Mouse (Mus musculus): ENCODE results near the gene Pik3c2a. TPM values are rescaled to one million over a fixed set of nuclear protein-coding genes. Genes with fewer than 3 reads are reported as not detected.

Pik3c2a gene
- polyA plus RNA-seq, 1 experiment from 2014 or later, result 21.5 TPM

- no peaks in the 10 kb centered on the region for H3K4me1 ChIP-seq (replicated peaks; ENCODE audit: control insufficient read depth, insufficient read depth, low read length)
- no peak overlapping the region for H3K4me2 ChIP-seq (replicated peaks; ENCODE audit: low read depth)
- no peak for TF ChIP-seq CTCF (IDR thresholded peaks at IDR 0.05; ENCODE audit: low read depth)
- WGBS, result 82% methylated on average over 5 of the region's 5 CpGs
- ATAC-seq, result no peak
- H3K4me3 ChIP-seq (ENCODE audit: low read depth, low read length), result no peak overlapping the region
- H3K9me3 ChIP-seq (ENCODE audit: control insufficient read depth), result no peaks in the 10 kb centered on the region
- H3K9ac ChIP-seq (ENCODE audit: low read depth, low read length), result no peak overlapping the region
- no peaks in the 10 kb centered on the region for H3K27me3 ChIP-seq (replicated peaks; ENCODE audit: control insufficient read depth, insufficient read depth, low read length)
- no peak overlapping the region for H3K27ac ChIP-seq (ENCODE audit: low read depth, low read length)
- H3K36me3 ChIP-seq (ENCODE audit: control insufficient read depth, insufficient read depth), result no peaks in the 10 kb centered on the region
These were observed 33.0 kb upstream of the Pik3c2a start for GRCm38 (mm10) chr7:116476264-116476663.

- Histone ChIP-seq H3K9me3 (ENCODE audit: control insufficient read depth) (no peaks in the 10 kb centered on the region), H3K4me3 (ENCODE audit: low read depth, low read length) (no peak overlapping the region), H3K36me3 (ENCODE audit: control insufficient read depth, insufficient read depth) (no peaks in the 10 kb centered on the region), H3K4me2 (replicated peaks; ENCODE audit: low read depth) (no peak overlapping the region), H3K4me1 (replicated peaks; ENCODE audit: control insufficient read depth, insufficient read depth, low read length) (no peaks in the 10 kb centered on the region), H3K27me3 (replicated peaks; ENCODE audit: control insufficient read depth, insufficient read depth, low read length) (no peaks in the 10 kb centered on the region), H3K27ac (ENCODE audit: low read depth, low read length) (no peak overlapping the region), H3K9ac (ENCODE audit: low read depth, low read length) (no peak overlapping the region)
- no peak for TF ChIP-seq CTCF (IDR thresholded peaks at IDR 0.05; ENCODE audit: low read depth)
- ATAC-seq, result no peak
These were observed 32.6 kb upstream of the Pik3c2a start for GRCm38 (mm10) chr7:116475836-116476235.

DNA sequence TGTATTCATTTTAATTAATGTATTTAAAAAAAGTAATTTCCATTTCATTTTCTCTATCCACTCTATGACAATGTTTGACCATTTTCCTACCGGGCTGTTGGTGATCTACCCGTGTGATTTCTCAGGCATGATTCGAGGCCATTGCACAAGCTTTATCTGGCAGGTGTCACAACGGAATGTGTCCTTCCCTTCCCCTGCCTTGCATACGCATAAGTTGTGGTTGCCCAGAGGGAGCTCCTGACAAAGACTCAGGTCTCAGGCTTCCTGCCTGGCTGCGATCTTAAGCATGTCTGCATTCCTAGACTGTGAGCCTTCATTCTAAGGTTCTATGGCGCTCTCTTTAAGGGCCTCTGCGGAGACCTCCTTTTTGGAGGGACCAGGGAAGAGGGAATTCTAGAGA, 18.9 kb upstream of the Pik3c2a start:
- H3K9me3 ChIP-seq (ENCODE audit: control insufficient read depth), result no peaks in the 10 kb centered on the region
- no peak overlapping the region for H3K4me3 ChIP-seq (ENCODE audit: low read depth, low read length)
- ATAC-seq, result no peak
- TF ChIP-seq CTCF (IDR thresholded peaks at IDR 0.05; ENCODE audit: low read depth), result no peak
- peaks cover 16% of the 10 kb centered on the region; the same call in 1 of the 2 replicates for H3K4me1 ChIP-seq (replicated peaks; ENCODE audit: control insufficient read depth, insufficient read depth, low read length)
- H3K27ac ChIP-seq (ENCODE audit: low read depth, low read length), result no peak overlapping the region
- H3K36me3 ChIP-seq (ENCODE audit: control insufficient read depth, insufficient read depth), result no peaks in the 10 kb centered on the region
- WGBS, result 41% methylated on average over 8 of the region's 8 CpGs
- no peaks in the 10 kb centered on the region for H3K27me3 ChIP-seq (replicated peaks; ENCODE audit: control insufficient read depth, insufficient read depth, low read length)
- H3K9ac ChIP-seq (ENCODE audit: low read depth, low read length), result no peak overlapping the region
- H3K4me2 ChIP-seq (replicated peaks; ENCODE audit: low read depth), result no peak overlapping the region

DNA sequence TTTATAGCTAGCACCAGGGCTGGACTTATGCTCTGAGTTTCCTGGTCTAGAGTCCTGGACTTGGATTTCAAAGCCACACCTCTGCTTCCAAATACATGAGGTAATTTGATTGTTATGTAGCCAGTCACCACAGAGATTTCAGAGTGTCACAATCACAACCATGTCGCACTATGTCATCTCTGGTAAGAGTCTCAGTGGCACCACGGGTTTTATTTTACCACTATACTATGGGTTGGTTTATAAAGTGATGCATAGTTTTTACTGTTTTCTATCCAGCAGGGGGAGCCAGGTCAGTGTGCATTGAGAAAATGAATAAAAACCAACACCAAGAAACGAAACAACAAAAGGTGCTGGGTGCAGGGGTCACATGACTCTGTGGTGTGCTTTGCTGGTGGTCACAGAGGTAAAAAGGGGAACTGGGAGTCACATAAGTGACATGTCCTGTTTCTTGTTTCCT, 15.8 kb upstream of the Pik3c2a start:
- Histone ChIP-seq H3K36me3 (ENCODE audit: control insufficient read depth, insufficient read depth) (no peaks in the 10 kb centered on the region), H3K4me3 (ENCODE audit: low read depth, low read length) (no peak overlapping the region), H3K4me1 (replicated peaks; ENCODE audit: control insufficient read depth, insufficient read depth, low read length) (peaks cover 16% of the 10 kb centered on the region; the same call in 1 of the 2 replicates), H3K9me3 (ENCODE audit: control insufficient read depth) (no peaks in the 10 kb centered on the region), H3K27ac (ENCODE audit: low read depth, low read length) (peak overlapping the region; percentile 68), H3K9ac (ENCODE audit: low read depth, low read length) (no peak overlapping the region), H3K4me2 (replicated peaks; ENCODE audit: low read depth) (no peak overlapping the region), H3K27me3 (replicated peaks; ENCODE audit: control insufficient read depth, insufficient read depth, low read length) (no peaks in the 10 kb centered on the region)
- peak; percentile 92 for ATAC-seq
- 12% methylated on average over 3 of the region's 3 CpGs for WGBS
- peak; percentile 81 for TF ChIP-seq CTCF (IDR thresholded peaks at IDR 0.05; ENCODE audit: low read depth)

GRCm38 (mm10) chr7:116457391-116457790, 14.1 kb upstream of the Pik3c2a start:
- Histone ChIP-seq H3K27ac (ENCODE audit: low read depth, low read length) (peak overlapping the region; percentile 88), H3K36me3 (ENCODE audit: control insufficient read depth, insufficient read depth) (no peaks in the 10 kb centered on the region), H3K4me3 (ENCODE audit: low read depth, low read length) (no peak overlapping the region), H3K9me3 (ENCODE audit: control insufficient read depth) (no peaks in the 10 kb centered on the region), H3K27me3 (replicated peaks; ENCODE audit: control insufficient read depth, insufficient read depth, low read length) (no peaks in the 10 kb centered on the region), H3K9ac (ENCODE audit: low read depth, low read length) (no peak overlapping the region), H3K4me1 (replicated peaks; ENCODE audit: control insufficient read depth, insufficient read depth, low read length) (peaks cover 16% of the 10 kb centered on the region; the same call in 1 of the 2 replicates), H3K4me2 (replicated peaks; ENCODE audit: low read depth) (peak overlapping the region; percentile 3; the same call in 1 of the 2 replicates)
- 61% methylated on average over 6 of the region's 6 CpGs for WGBS
- 0 out of 2 replicates have a peak, but pooled peaks have one; percentile 2 for ATAC-seq
- TF ChIP-seq CTCF (IDR thresholded peaks at IDR 0.05; ENCODE audit: low read depth), result no peak

DNA sequence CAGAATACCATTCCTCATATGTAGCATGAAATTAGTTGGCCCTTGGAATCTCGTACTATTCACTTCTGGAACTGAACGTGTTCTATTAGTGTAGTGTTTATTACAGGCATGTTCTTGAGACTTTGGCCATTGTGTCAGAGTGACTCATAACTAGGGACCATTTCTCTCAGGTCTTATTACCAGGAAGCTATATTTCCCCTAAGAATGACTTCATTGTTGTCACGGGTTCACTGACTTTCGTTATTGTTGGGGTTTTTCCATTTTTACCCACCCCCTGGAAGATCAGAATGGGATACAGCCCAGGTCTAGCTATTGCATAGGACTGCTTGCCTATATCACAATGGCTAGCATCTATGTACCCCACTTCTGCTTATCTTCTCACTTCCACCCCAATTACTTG, 13.7 kb upstream of the Pik3c2a start:
- Histone ChIP-seq H3K4me1 (replicated peaks; ENCODE audit: control insufficient read depth, insufficient read depth, low read length) (peaks cover 16% of the 10 kb centered on the region; the same call in 1 of the 2 replicates), H3K9ac (ENCODE audit: low read depth, low read length) (no peak overlapping the region), H3K4me2 (replicated peaks; ENCODE audit: low read depth) (peak overlapping the region; percentile 3; the same call in 1 of the 2 replicates), H3K9me3 (ENCODE audit: control insufficient read depth) (no peaks in the 10 kb centered on the region), H3K27me3 (replicated peaks; ENCODE audit: control insufficient read depth, insufficient read depth, low read length) (no peaks in the 10 kb centered on the region), H3K36me3 (ENCODE audit: control insufficient read depth, insufficient read depth) (no peaks in the 10 kb centered on the region), H3K4me3 (ENCODE audit: low read depth, low read length) (no peak overlapping the region), H3K27ac (ENCODE audit: low read depth, low read length) (peak overlapping the region; percentile 88)
- 23% methylated on average over 4 of the region's 4 CpGs for WGBS
- TF ChIP-seq CTCF (IDR thresholded peaks at IDR 0.05; ENCODE audit: low read depth), result no peak
- peak; percentile 85 for ATAC-seq

DNA sequence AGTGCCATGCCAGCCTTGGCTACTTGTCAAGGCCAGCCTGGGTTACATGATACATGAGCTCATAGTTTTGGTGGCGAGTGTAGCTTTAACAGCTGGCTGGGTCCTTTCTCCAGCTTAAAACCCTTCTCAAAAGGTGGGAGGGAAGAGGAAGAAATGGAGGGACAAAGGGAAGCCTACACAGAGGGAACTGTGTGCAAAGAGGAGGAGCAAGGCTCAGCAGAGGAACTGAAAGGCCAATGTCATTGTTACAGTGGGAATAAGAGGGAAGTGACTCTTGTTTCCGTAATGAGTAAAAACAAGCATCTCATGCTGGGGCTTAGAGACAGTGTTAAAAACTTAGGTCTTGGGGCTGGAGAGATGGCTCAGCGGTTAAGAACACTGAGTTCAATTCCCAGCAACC, 3.4 kb upstream of the Pik3c2a start:
- Histone ChIP-seq H3K27me3 (replicated peaks; ENCODE audit: control insufficient read depth, insufficient read depth, low read length) (no peaks in the 10 kb centered on the region), H3K4me3 (ENCODE audit: low read depth, low read length) (no peak overlapping the region), H3K9ac (ENCODE audit: low read depth, low read length) (no peak overlapping the region), H3K9me3 (ENCODE audit: control insufficient read depth) (no peaks in the 10 kb centered on the region), H3K4me1 (replicated peaks; ENCODE audit: control insufficient read depth, insufficient read depth, low read length) (0 out of 2 replicates have a peak, but pooled peaks cover 6% of the 10 kb centered on the region), H3K36me3 (ENCODE audit: control insufficient read depth, insufficient read depth) (no peaks in the 10 kb centered on the region), H3K4me2 (replicated peaks; ENCODE audit: low read depth) (no peak overlapping the region), H3K27ac (ENCODE audit: low read depth, low read length) (no peak overlapping the region)
- no peak for TF ChIP-seq CTCF (IDR thresholded peaks at IDR 0.05; ENCODE audit: low read depth)
- no peak for ATAC-seq
- WGBS, result 91% methylated on average over 3 of the region's 3 CpGs

All from intestine, postnatal 0 days (tissue).